Mouse (Mus musculus) liver, embryonic 12.5 days (tissue): ENCODE data around the gene Mnat1. TPM values are rescaled to one million over a fixed set of nuclear protein-coding genes. Genes with fewer than 3 reads are reported as not detected.
A peak's percentile ranks its signal among the peaks of the same experiment; 100 is the strongest.
"Not testable (repeated sequence)": the region's sequence is repeated elsewhere in the genome, so short reads cannot be mapped to it uniquely, and the experiment has no call there.

Experiments used
- ATAC-seq: fragments of 200-750 bp; cut with Nextera tagmentation; 2 replicates; pipeline ENCODE4 v1.8.0; 2017; ENCODE audit warnings: moderate number of reproducible peaks, mild to moderate bottlenecking, moderate library complexity
- H3K27ac ChIP-seq: fragments of 300-500 bp; sonication (generic); 2 replicates; pipeline ENCODE4 v1.5.1; 2016; ENCODE audit warnings: mild to moderate bottlenecking
- H3K27me3 ChIP-seq: fragments of 300-500 bp; sonication (generic); replicated peaks from 2 replicates; pipeline ENCODE4 v1.6.1; 2016; ENCODE audit warnings: mild to moderate bottlenecking, moderate library complexity
- H3K36me3 ChIP-seq: fragments of 300-500 bp; sonication (generic); 2 replicates; pipeline ENCODE4 v1.6.1; 2016; ENCODE audit warnings: mild to moderate bottlenecking, moderate library complexity
- H3K4me1 ChIP-seq: fragments of 300-500 bp; sonication (generic); 2 replicates; pipeline ENCODE4 v1.6.1; 2016
- H3K4me2 ChIP-seq: fragments of 300-500 bp; sonication (generic); 2 replicates; pipeline ENCODE4 v1.6.1; 2016; ENCODE audit warnings: mild to moderate bottlenecking, moderate library complexity
- H3K4me3 ChIP-seq: fragments of 300-500 bp; sonication (generic); 2 replicates; pipeline ENCODE4 v1.5.1; 2016; ENCODE audit warnings: mild to moderate bottlenecking, moderate library complexity
- H3K9ac ChIP-seq: fragments of 300-500 bp; sonication (generic); 2 replicates; pipeline ENCODE4 v1.6.1; 2016; ENCODE audit warnings: mild to moderate bottlenecking, moderate library complexity
- H3K9me3 ChIP-seq: fragments of 300-500 bp; sonication (generic); replicated peaks from 2 replicates; pipeline ENCODE4 v1.6.1; 2016; ENCODE audit warnings: mild to moderate bottlenecking, moderate library complexity
- WGBS: fragments of 180-500 bp; shearing (Covaris S2); methylation state at CpG from one replicate; pipeline ENCODE4 v1.1.7; 2016; ENCODE audit not compliant: insufficient replicate concordance; 5-methylcytosine and 5-hydroxymethylcytosine counted together
- polyA plus RNA-seq: library from polyadenylated mRNA; unstranded; fragments of >200 nt; fragmentation: Nextera tagmentation; extraction: Ambion mirVana; gene quantifications from 2 replicates; pipeline ENCODE4 v1.2.1, GENCODE M21; 2016

The Mnat1 gene
- polyA plus RNA-seq, result 14.1 and 16.7 TPM in 2 replicates

GRCm38 (mm10) chr12:73123093-73124041 is at the start of gene Mnat1:
Gene Mnat1, plus strand, starts transcription at chr12:73123717.
- Histone ChIP-seq H3K4me2 (peak within 1 kb of the TSS; percentile 73), H3K9ac (peak within 1 kb of the TSS; percentile 82), H3K9me3 (no peaks in the 10 kb centered on the region), H3K27me3 (no peaks in the 10 kb centered on the region), H3K4me1 (peaks cover 13% of the 10 kb centered on the region), H3K4me3 (peak within 1 kb of the TSS; percentile 80), H3K36me3 (no peaks in the 10 kb centered on the region), H3K27ac (peak within 1 kb of the TSS; percentile 67)
- WGBS, result 2% methylated on average over 23 of the region's 23 CpGs
- peak; percentile 83 for ATAC-seq

- H3K4me3 ChIP-seq, H3K9ac ChIP-seq, H3K9me3 ChIP-seq, H3K27ac ChIP-seq, H3K36me3 ChIP-seq, ATAC-seq, H3K4me1 ChIP-seq, H3K4me2 ChIP-seq: not testable (repeated sequence)
- WGBS, result 64% methylated on average over 4 of the region's 4 CpGs
- peaks cover 17% of the 10 kb centered on the region; the same call in 1 of the 2 replicates for H3K27me3 ChIP-seq
Observed at GRCm38 (mm10) chr12:73081828-73082227, 41.7 kb upstream of the Mnat1 start.

DNA sequence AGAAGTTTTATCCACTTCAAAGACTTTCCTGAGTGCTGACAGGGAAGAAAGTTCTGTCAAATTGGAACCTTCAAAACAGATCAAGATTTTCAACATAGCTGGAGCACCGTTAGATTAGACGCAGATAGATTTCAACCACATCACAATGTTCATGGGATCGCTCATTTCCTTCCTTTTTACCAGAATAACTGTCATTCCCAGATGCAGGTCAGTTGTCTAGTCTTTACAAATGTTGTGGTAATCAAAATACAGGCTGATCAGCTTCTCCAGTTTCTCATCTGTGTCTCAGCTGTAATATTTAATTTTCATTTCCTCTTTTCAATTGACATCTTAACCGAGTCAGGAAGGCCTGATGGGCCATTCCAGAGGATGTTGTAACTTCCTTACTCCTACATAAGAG is 39.7 kb upstream of the Mnat1 start:
- no peaks in the 10 kb centered on the region for H3K36me3 ChIP-seq
- no peak overlapping the region for H3K27ac ChIP-seq
- peaks cover 20% of the 10 kb centered on the region for H3K27me3 ChIP-seq
- peaks cover 8% of the 10 kb centered on the region for H3K4me1 ChIP-seq
- H3K4me3 ChIP-seq, result no peak overlapping the region
- no peaks in the 10 kb centered on the region for H3K9me3 ChIP-seq
- no peak overlapping the region for H3K4me2 ChIP-seq
- no peak overlapping the region for H3K9ac ChIP-seq
- WGBS, result 52% methylated on average over 4 of the region's 4 CpGs
- no peak for ATAC-seq

DNA sequence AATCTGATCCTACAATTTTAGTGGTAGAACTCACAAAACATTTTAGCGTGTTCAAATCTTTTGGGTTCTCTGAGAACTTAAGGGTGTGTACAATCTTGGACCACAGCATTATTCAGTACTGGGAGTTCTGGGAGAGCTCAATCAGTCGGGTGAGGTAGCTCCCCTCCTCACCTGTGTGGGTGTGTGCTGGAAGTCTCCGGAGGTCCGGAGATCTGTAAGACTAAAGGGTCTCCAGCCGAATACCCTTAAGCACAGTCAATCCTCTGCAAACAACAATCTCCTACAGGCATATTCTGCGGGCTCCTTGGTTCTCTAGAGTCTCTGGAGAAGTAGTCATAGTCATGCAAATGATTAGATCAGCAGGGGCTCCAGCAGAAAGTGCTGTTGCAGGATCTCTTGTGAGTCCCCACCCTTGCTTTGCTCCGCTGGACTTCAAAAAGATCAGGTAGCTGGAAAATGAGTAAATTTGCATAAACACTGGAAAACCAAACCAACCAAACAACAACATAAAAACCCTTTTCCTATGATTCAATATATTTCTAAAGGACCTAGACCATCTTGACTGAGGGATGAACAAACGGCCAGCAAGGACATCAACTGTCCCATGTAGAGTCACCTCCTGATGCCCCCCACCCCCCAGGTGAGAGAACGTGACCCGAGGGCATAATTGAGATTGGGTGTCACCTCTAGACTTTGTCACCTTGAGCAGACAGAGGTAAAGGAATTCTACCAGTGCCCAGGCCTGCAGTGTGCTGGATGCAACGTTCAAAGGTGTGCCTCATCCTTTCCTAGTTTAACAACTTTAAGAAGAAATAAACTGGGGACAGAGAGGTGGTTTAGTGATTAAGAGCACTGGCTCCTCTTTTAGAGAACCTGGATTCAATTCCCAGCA is 37.5 kb upstream of the Mnat1 start:
- Histone ChIP-seq H3K27me3 (peaks cover 20% of the 10 kb centered on the region), H3K9ac (no peak overlapping the region), H3K36me3 (no peaks in the 10 kb centered on the region), H3K4me3 (no peak overlapping the region), H3K4me1 (peaks cover 16% of the 10 kb centered on the region), H3K27ac (no peak overlapping the region), H3K9me3 (no peaks in the 10 kb centered on the region), H3K4me2 (no peak overlapping the region)
- WGBS, result 29% methylated on average over 11 of the region's 11 CpGs
- ATAC-seq, result no peak

DNA sequence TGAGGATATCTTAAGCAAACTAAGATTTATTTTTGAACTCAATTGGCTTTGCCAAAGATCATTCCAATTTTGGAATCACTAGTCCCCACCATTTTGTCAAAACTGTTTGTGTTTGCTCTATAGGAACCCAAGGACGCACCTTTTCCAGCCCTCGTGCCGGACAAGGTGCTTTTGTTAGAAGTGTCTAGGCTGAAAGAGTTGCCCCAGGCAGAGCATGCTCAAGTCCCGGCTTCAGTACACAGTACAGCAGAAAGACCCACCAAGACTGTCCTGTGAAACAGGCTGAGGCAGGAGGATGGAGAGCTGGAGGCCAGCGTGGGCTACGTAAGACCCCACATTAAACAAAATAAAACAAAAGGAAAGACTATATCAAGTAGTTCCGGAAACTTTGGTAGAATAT is 36.4 kb upstream of the Mnat1 start:
- 83% methylated on average over 7 of the region's 7 CpGs for WGBS
- H3K36me3 ChIP-seq, result no peaks in the 10 kb centered on the region
- H3K27me3 ChIP-seq, result peaks cover 20% of the 10 kb centered on the region
- H3K9me3 ChIP-seq, result no peaks in the 10 kb centered on the region
- no peak overlapping the region for H3K4me2 ChIP-seq
- H3K27ac ChIP-seq, result no peak overlapping the region
- peaks cover 16% of the 10 kb centered on the region for H3K4me1 ChIP-seq
- no peak for ATAC-seq
- no peak overlapping the region for H3K9ac ChIP-seq
- H3K4me3 ChIP-seq, result no peak overlapping the region

DNA sequence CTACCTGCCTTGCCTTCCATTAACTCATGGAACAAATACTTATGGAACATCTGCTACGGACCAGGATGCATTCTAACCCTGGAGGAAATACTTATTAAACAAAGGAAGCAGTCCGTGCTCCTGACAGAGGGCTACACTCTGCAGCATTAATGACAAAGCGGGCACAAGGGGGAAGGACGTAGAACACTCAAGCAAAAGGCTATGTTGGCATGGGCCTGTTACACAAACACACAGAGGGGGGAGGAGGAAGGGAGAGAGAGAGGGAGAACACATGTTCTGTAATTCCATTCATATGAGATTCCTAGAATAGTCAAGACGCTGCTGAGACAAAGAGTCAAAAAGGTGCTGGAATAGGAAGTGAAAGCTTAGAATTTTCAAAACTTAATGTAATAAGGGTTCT is 35.0 kb upstream of the Mnat1 start:
- H3K4me1 ChIP-seq, result peaks cover 16% of the 10 kb centered on the region
- peak overlapping the region; percentile 15 for H3K27ac ChIP-seq
- peak overlapping the region; percentile 44 for H3K4me2 ChIP-seq
- no peaks in the 10 kb centered on the region for H3K9me3 ChIP-seq
- no peak overlapping the region for H3K4me3 ChIP-seq
- H3K36me3 ChIP-seq, result no peaks in the 10 kb centered on the region
- ATAC-seq, result peak; percentile 63
- peak overlapping the region; percentile 12; the same call in 1 of the 2 replicates for H3K9ac ChIP-seq
- WGBS, result 65% methylated on average over 5 of the region's 5 CpGs
- H3K27me3 ChIP-seq, result peaks cover 20% of the 10 kb centered on the region

GRCm38 (mm10) chr12:73088911-73089310 is 34.6 kb upstream of the Mnat1 start:
- Histone ChIP-seq H3K27ac (peak overlapping the region; percentile 15), H3K4me2 (peak overlapping the region; percentile 44)

GRCm38 (mm10) chr12:73090672-73091335 is 32.7 kb upstream of the Mnat1 start:
- no peak overlapping the region for H3K9ac ChIP-seq
- H3K4me1 ChIP-seq, result peaks cover 16% of the 10 kb centered on the region
- no peak overlapping the region for H3K4me2 ChIP-seq
- no peak overlapping the region for H3K27ac ChIP-seq
- no peaks in the 10 kb centered on the region for H3K9me3 ChIP-seq
- H3K36me3 ChIP-seq, result no peaks in the 10 kb centered on the region
- WGBS, result 60% methylated on average over 7 of the region's 7 CpGs
- H3K27me3 ChIP-seq, result peaks cover 14% of the 10 kb centered on the region; the same call in 1 of the 2 replicates
- H3K4me3 ChIP-seq, result no peak overlapping the region
- ATAC-seq, result no peak

More at GRCm38 (mm10) chr12:73088911-73089310, 34.6 kb upstream of the Mnat1 start:
- Histone ChIP-seq H3K4me1 (peaks cover 16% of the 10 kb centered on the region), H3K27me3 (peaks cover 20% of the 10 kb centered on the region), H3K36me3 (no peaks in the 10 kb centered on the region), H3K9me3 (no peaks in the 10 kb centered on the region), H3K9ac (no peak overlapping the region), H3K4me3 (no peak overlapping the region)
- ATAC-seq, result peak; percentile 88
- WGBS, result 28% methylated on average over 5 of the region's 5 CpGs

GRCm38 (mm10) chr12:73094189-73094588 is 29.3 kb upstream of the Mnat1 start:
- peaks cover 4% of the 10 kb centered on the region; the same call in 1 of the 2 replicates for H3K4me1 ChIP-seq
- no peaks in the 10 kb centered on the region for H3K9me3 ChIP-seq
- H3K27me3 ChIP-seq, result 0 out of 2 replicates have a peak, but pooled peaks cover 4% of the 10 kb centered on the region
- no peak overlapping the region for H3K4me2 ChIP-seq
- H3K9ac ChIP-seq, result no peak overlapping the region
- H3K27ac ChIP-seq, result no peak overlapping the region
- 56% methylated on average over 2 of the region's 2 CpGs for WGBS
- ATAC-seq, result 0 out of 2 replicates have a peak, but pooled peaks have one; percentile 27
- H3K36me3 ChIP-seq, result no peaks in the 10 kb centered on the region
- H3K4me3 ChIP-seq, result no peak overlapping the region

DNA sequence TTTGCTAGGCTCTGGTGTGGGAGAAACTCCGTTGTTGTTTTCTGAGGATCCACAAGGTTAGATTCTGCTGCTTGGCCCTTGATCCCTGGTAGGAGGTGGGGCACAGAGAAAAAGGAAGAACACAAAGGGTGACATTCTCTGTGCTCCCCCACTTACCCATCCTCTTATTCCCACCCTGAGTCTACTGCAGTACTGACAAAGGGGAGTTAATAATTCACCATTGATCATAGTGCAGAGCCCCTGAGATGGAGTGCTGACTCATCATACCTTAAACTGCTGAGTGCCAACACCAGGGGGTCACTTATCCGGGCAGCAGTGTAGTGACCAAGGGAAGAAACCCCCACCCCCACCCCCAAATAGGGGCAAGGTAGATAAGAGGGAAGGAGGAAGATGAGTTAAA is 28.9 kb upstream of the Mnat1 start:
- Histone ChIP-seq H3K9me3 (no peaks in the 10 kb centered on the region), H3K4me1 (peaks cover 2% of the 10 kb centered on the region; the same call in 1 of the 2 replicates), H3K9ac (no peak overlapping the region), H3K36me3 (no peaks in the 10 kb centered on the region), H3K4me3 (no peak overlapping the region), H3K27ac (no peak overlapping the region), H3K4me2 (no peak overlapping the region), H3K27me3 (0 out of 2 replicates have a peak, but pooled peaks cover 4% of the 10 kb centered on the region)
- ATAC-seq, result no peak
- WGBS, result 31% methylated on average over 2 of the region's 2 CpGs

GRCm38 (mm10) chr12:73096177-73096576 is 27.3 kb upstream of the Mnat1 start:
- not testable (repeated sequence) for H3K27me3 ChIP-seq, H3K4me2 ChIP-seq, ATAC-seq, H3K27ac ChIP-seq, H3K9ac ChIP-seq, H3K36me3 ChIP-seq, H3K4me1 ChIP-seq, H3K4me3 ChIP-seq, H3K9me3 ChIP-seq
- WGBS, result 68% methylated on average over 5 of the region's 5 CpGs
